Mouse (Mus musculus): ENCODE measurements around the gene Osgin1. TPM values are rescaled to one million over a fixed set of nuclear protein-coding genes. Genes with fewer than 3 reads are reported as not detected.

Osgin1 gene
- polyA plus RNA-seq (2017; shearing (Covaris generic)) = 10 to 100 TPM; 15.6 to 28.0 (median 24.5) TPM

GRCm38 (mm10) chr8:119433582-119434174 is at the start of gene Osgin1:
Gene Osgin1 (plus strand): TSS chr8:119434124.
- no peak for ATAC-seq

- peak; percentile 50 for ATAC-seq
Observed at GRCm38 (mm10) chr8:119384478-119384877, 49.4 kb upstream of the Osgin1 start.

GRCm38 (mm10) chr8:119385854-119386253 is 48.1 kb upstream of the Osgin1 start:
- no peak for ATAC-seq

GRCm38 (mm10) chr8:119386988-119387387 is 46.9 kb upstream of the Osgin1 start:
- ATAC-seq = no peak

GRCm38 (mm10) chr8:119394097-119394496 is 39.8 kb upstream of the Osgin1 start:
- ATAC-seq = peak; percentile 14

- peak; percentile 89 for ATAC-seq
Observed at GRCm38 (mm10) chr8:119394524-119395026, 39.3 kb upstream of the Osgin1 start, which contains the start of gene Mlycd. Gene Mlycd (plus strand): TSS chr8:119394878.

- no peak for ATAC-seq
Observed at GRCm38 (mm10) chr8:119395072-119395950, 38.6 kb upstream of the Osgin1 start.

GRCm38 (mm10) chr8:119398558-119398957 is 35.4 kb upstream of the Osgin1 start:
- ATAC-seq = no peak

GRCm38 (mm10) chr8:119399255-119399654 is 34.7 kb upstream of the Osgin1 start:
- no peak for ATAC-seq

GRCm38 (mm10) chr8:119400122-119400671 is 33.7 kb upstream of the Osgin1 start:
- no peak for ATAC-seq

GRCm38 (mm10) chr8:119400904-119401303 is 33.0 kb upstream of the Osgin1 start:
- no peak for ATAC-seq

- ATAC-seq = no peak
Observed at GRCm38 (mm10) chr8:119403912-119404311, 30.0 kb upstream of the Osgin1 start.

- no peak for ATAC-seq
Observed at GRCm38 (mm10) chr8:119404648-119405047, 29.3 kb upstream of the Osgin1 start.

GRCm38 (mm10) chr8:119408311-119408710 is 25.6 kb upstream of the Osgin1 start:
- no peak for ATAC-seq

- peak; percentile 33 for ATAC-seq
Observed at GRCm38 (mm10) chr8:119412037-119412734, 21.7 kb upstream of the Osgin1 start.

- peak; percentile 86 for ATAC-seq
Observed at GRCm38 (mm10) chr8:119412735-119413498, 21.0 kb upstream of the Osgin1 start.

- ATAC-seq = no peak
Observed at GRCm38 (mm10) chr8:119413605-119414004, 20.3 kb upstream of the Osgin1 start.

GRCm38 (mm10) chr8:119420318-119420717 is 13.6 kb upstream of the Osgin1 start:
- no peak for ATAC-seq

GRCm38 (mm10) chr8:119421603-119422122 is 12.3 kb upstream of the Osgin1 start:
- ATAC-seq = no peak

GRCm38 (mm10) chr8:119422123-119422711 is 11.7 kb upstream of the Osgin1 start:
- ATAC-seq = no peak

GRCm38 (mm10) chr8:119423631-119424141 is 10.2 kb upstream of the Osgin1 start:
- peak; percentile 90 for ATAC-seq

All from inflammation-experienced regulatory T-cells, adult 6 months (primary cell).